Mouse (Mus musculus) G1E (cell line): ENCODE results near the gene Dock8.

Source experiments
- CTCF ChIP-seq: IDR thresholded peaks from 2 replicates; pipeline ENCODE4 v1.5.1; 2012; ENCODE audit warnings: low read depth, low read length, inconsistent platforms, mixed read lengths
- GATA1 ChIP-seq: IDR thresholded peaks from 2 replicates; pipeline ENCODE4 v1.6.1; 2012; ENCODE audit warnings: borderline replicate concordance, low read length, inconsistent platforms, mixed read lengths
- GATA2 ChIP-seq: IDR thresholded peaks from 2 replicates; pipeline ENCODE4 v1.6.1; 2012; ENCODE audit warnings: low read depth, low read length, inconsistent platforms, borderline replicate concordance
- TAL1 ChIP-seq: conservative IDR thresholded peaks from 2 replicates; pipeline ENCODE4 v1.6.1; 2012; ENCODE audit warnings: low read depth, low read length, inconsistent platforms, mixed read lengths

DNA sequence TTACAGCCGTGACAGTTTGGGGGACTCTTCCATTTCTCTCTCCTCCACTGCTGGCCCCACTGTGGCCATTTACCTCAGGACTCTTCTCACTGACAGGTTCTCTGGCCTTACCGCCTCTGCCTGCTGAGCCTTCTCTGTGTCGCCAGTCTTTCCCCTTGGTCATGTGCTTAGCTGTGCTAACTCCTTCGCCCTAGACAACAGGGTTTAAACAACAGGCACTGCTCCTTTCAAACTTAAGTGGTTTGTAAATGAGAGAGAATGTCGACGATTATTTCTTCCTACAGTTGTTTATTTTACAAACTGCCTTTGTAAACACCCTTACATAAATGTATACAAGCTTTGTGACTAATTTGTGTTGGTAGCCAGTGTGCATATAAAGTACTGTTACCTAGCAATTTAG lies 39.0 kb downstream of the Dock8 start:
- TF ChIP-seq TAL1 (no peak), CTCF (no peak), GATA1 (no peak), GATA2 (no peak)
